Mouse (Mus musculus): ENCODE results near the gene Nfyc. TPM values are rescaled to one million over a fixed set of nuclear protein-coding genes. Genes with fewer than 3 reads are reported as not detected.

Gene Nfyc
- total and polyA plus RNA-seq, 3 experiments, result 39.5 to 178 (median 64.8) TPM

GRCm38 (mm10) chr4:120841342-120841741, 10.0 kb upstream of the Nfyc start:
- Histone ChIP-seq H3K27me3 (ENCODE audit: control insufficient read depth in 1 of 2, insufficient read depth in 2 of 2, low read length in 2 of 2) (peaks cover 2 to 3% of the 10 kb centered on the region in 2 experiments; a peak in 3 of 4 replicates), H3K79me2 (ENCODE audit: control insufficient read depth, insufficient read depth, low read length, poor library complexity) (no peaks in the 10 kb centered on the region), H3K9me3 (replicated peaks; ENCODE audit: insufficient read depth, low read length) (no peaks in the 10 kb centered on the region), H3K36me3 (ENCODE audit: control insufficient read depth in 1 of 2, insufficient read depth in 2 of 2, low read length in 2 of 2) (peaks cover 0 to 11% of the 10 kb centered on the region in 2 experiments; a peak in 2 of 4 replicates), H3K9ac (ENCODE audit: control insufficient read depth, low read depth, low read length, poor library complexity, severe bottlenecking) (no peak overlapping the region), H3K4me3 (ENCODE audit: control insufficient read depth in 1 of 2, insufficient read depth in 1 of 2, low read depth in 2 of 2, low read length in 2 of 2) (no peak overlapping the region), H3K27ac (ENCODE audit: control insufficient read depth, low read depth, low read length) (no peak overlapping the region), H3K4me1 (ENCODE audit: control insufficient read depth in 1 of 2, insufficient read depth in 2 of 2, low read length in 2 of 2) (peaks cover 0 to 15% of the 10 kb centered on the region in 2 experiments; a peak in 2 of 4 replicates)
- DNase-seq (ENCODE audit: low read depth, low spot score), result no peak
- TF ChIP-seq MXI1 (IDR thresholded peaks at IDR 0.05; ENCODE audit: low read depth, low read length), result no peak

GRCm38 (mm10) chr4:120830767-120831166, 605 bp downstream of the Nfyc start:
- no peak for DNase-seq (ENCODE audit: low read depth, low spot score)
- TF ChIP-seq GABPA (IDR thresholded peaks at IDR 0.05; ENCODE audit: low read depth, low read length) (no peak), TBP (IDR thresholded peaks at IDR 0.05; ENCODE audit: low read depth, low read length) (no peak), SMC3 (IDR thresholded peaks at IDR 0.05; ENCODE audit: low read depth, low read length) (no peak), CHD1 (IDR thresholded peaks at IDR 0.05; ENCODE audit: low read depth, low read length) (no peak), JUND (IDR thresholded peaks at IDR 0.05; ENCODE audit: low read depth, low read length) (no peak), ZMIZ1 (IDR thresholded peaks at IDR 0.05; ENCODE audit: low read depth, low read length) (no peak), MAFK (IDR thresholded peaks at IDR 0.05; ENCODE audit: borderline replicate concordance, low read depth, low read length) (no peak), MAX (IDR thresholded peaks at IDR 0.05; ENCODE audit: low read length) (no peak), HCFC1 (IDR thresholded peaks at IDR 0.05; ENCODE audit: low read depth, low read length) (no peak), MYB (IDR thresholded peaks at IDR 0.05; ENCODE audit: low read depth, low read length) (no peak), MXI1 (IDR thresholded peaks at IDR 0.05; ENCODE audit: low read depth, low read length) (no peak), SIN3A (IDR thresholded peaks at IDR 0.05; ENCODE audit: low read length) (no peak)
- H3K36me3 ChIP-seq (ENCODE audit: control insufficient read depth in 1 of 2, insufficient read depth in 2 of 2, low read length in 2 of 2), result peaks cover 0 to 6% of the 10 kb centered on the region in 2 experiments; a peak in 2 of 4 replicates
- H3K4me3 ChIP-seq (ENCODE audit: control insufficient read depth in 1 of 2, insufficient read depth in 1 of 2, low read depth in 2 of 2, low read length in 2 of 2), result no peak overlapping the region
- no peak overlapping the region for H3K9ac ChIP-seq (ENCODE audit: control insufficient read depth, low read depth, low read length, poor library complexity, severe bottlenecking)
- H3K79me2 ChIP-seq (ENCODE audit: control insufficient read depth, insufficient read depth, low read length, poor library complexity), result no peaks in the 10 kb centered on the region; the same call in 1 of the 2 replicates
- no peak overlapping the region for H3K27ac ChIP-seq (ENCODE audit: control insufficient read depth, low read depth, low read length)
- H3K27me3 ChIP-seq (ENCODE audit: control insufficient read depth in 1 of 2, insufficient read depth in 2 of 2, low read length in 2 of 2), result peaks cover 0 to 3% of the 10 kb centered on the region in 2 experiments; a peak in 3 of 4 replicates
- H3K4me1 ChIP-seq (ENCODE audit: control insufficient read depth in 1 of 2, insufficient read depth in 2 of 2, low read length in 2 of 2), result peaks cover 0 to 4% of the 10 kb centered on the region in 2 experiments; a peak in 2 of 4 replicates
- H3K9me3 ChIP-seq (replicated peaks; ENCODE audit: insufficient read depth, low read length), result no peaks in the 10 kb centered on the region

- H3K9me3 ChIP-seq (replicated peaks; ENCODE audit: insufficient read depth, low read length), result no peaks in the 10 kb centered on the region
- H3K9ac ChIP-seq (ENCODE audit: control insufficient read depth, low read depth, low read length, poor library complexity, severe bottlenecking), result peak overlapping the region; percentile 90
- 0 out of 2 replicates have a peak overlapping the region, but pooled peaks have one; percentile 8 for H3K27ac ChIP-seq (ENCODE audit: control insufficient read depth, low read depth, low read length)
- peaks cover 0 to 2% of the 10 kb centered on the region in 2 experiments; a peak in 1 of 4 replicates for H3K27me3 ChIP-seq (ENCODE audit: control insufficient read depth in 1 of 2, insufficient read depth in 2 of 2, low read length in 2 of 2)
- DNase-seq (ENCODE audit: low read depth, low spot score), result peak; percentile 25
- H3K36me3 ChIP-seq (ENCODE audit: control insufficient read depth in 1 of 2, insufficient read depth in 2 of 2, low read length in 2 of 2), result peaks cover 0 to 30% of the 10 kb centered on the region in 2 experiments; a peak in 2 of 4 replicates
- peak overlapping the region; percentile 25 to 73; a peak in 3 of 4 replicates for H3K4me3 ChIP-seq (ENCODE audit: control insufficient read depth in 1 of 2, insufficient read depth in 1 of 2, low read depth in 2 of 2, low read length in 2 of 2)
- peaks cover 32% of the 10 kb centered on the region for H3K79me2 ChIP-seq (ENCODE audit: control insufficient read depth, insufficient read depth, low read length, poor library complexity)
- peaks cover 5 to 11% of the 10 kb centered on the region in 2 experiments; a peak in 3 of 4 replicates for H3K4me1 ChIP-seq (ENCODE audit: control insufficient read depth in 1 of 2, insufficient read depth in 2 of 2, low read length in 2 of 2)
- TF ChIP-seq MAZ (IDR thresholded peaks at IDR 0.05; ENCODE audit: low read depth, low read length) (no peak), ETS1 (IDR thresholded peaks at IDR 0.05; ENCODE audit: low read depth, low read length) (no peak), JUND (IDR thresholded peaks at IDR 0.05; ENCODE audit: low read depth, low read length) (no peak), POLR2A (IDR thresholded peaks at IDR 0.05; ENCODE audit: control insufficient read depth in 1 of 2, insufficient read depth in 1 of 2, low read depth in 1 of 2, low read length in 2 of 2, poor library complexity in 1 of 2) (no peak), MAX (IDR thresholded peaks at IDR 0.05; ENCODE audit: low read length) (no peak)
Observed at GRCm38 (mm10) chr4:120826418-120826817, 5.0 kb downstream of the Nfyc start.

All from MEL (cell line).